Mouse (Mus musculus): Measurements from ENCODE around the gene Psmb6.
A peak's percentile ranks its signal among the peaks of the same experiment; 100 is the strongest.

- TF ChIP-seq HCFC1 (IDR thresholded peaks at IDR 0.05; ENCODE audit: borderline replicate concordance, insufficient read depth, low read length), result peak; percentile 41; the same call in 1 of the 2 replicates
- TF ChIP-seq MAFK (IDR thresholded peaks at IDR 0.05; ENCODE audit: insufficient read depth, low read depth, low read length), result no peak
- TF ChIP-seq ZC3H11A (IDR thresholded peaks at IDR 0.05; ENCODE audit: borderline replicate concordance, low read depth, low read length), result no peak
- TF ChIP-seq ZNF384 (IDR thresholded peaks at IDR 0.05; ENCODE audit: low read depth, low read length), result no peak
- TF ChIP-seq CHD2 (IDR thresholded peaks at IDR 0.05; ENCODE audit: low read depth, low read length), result peak; percentile 34; the same call in 1 of the 2 replicates
These were observed 37.3 kb downstream of the Psmb6 start, which contains the start of gene Mink1 for GRCm38 (mm10) chr11:70562287-70562994.

Data from ES-E14 (cell line).